Mouse (Mus musculus) brain, embryonic 14.5 days (tissue): ENCODE data around the gene Dnase1l2. TPM values are rescaled to one million over a fixed set of nuclear protein-coding genes. Genes with fewer than 3 reads are reported as not detected.
"Not testable (repeated sequence)": the region's sequence is repeated elsewhere in the genome, so short reads cannot be mapped to it uniquely, and the experiment has no call there.

ENCODE experiments used
- DNase-seq: peaks from one replicate; pipeline ENCODE4 v3.0.0-alpha.2; 2011; ENCODE audit warnings: low read depth
- CTCF ChIP-seq: fragments of 200-500 bp; IDR thresholded peaks from 2 replicates; pipeline ENCODE4 v1.5.1; 2012; ENCODE audit warnings: inconsistent platforms, mild to moderate bottlenecking, moderate library complexity, borderline replicate concordance; ENCODE audit not compliant: insufficient read depth, insufficient read length; ENCODE audit errors: extremely low read depth
- POLR2A ChIP-seq: fragments of 200-500 bp; IDR thresholded peaks from 2 replicates; pipeline ENCODE4 v1.6.1; 2012; ENCODE audit warnings: mild to moderate bottlenecking, inconsistent platforms, borderline replicate concordance; ENCODE audit not compliant: poor library complexity, insufficient read depth, insufficient read length, severe bottlenecking; ENCODE audit errors: extremely low read depth
- polyA plus RNA-seq: library from polyadenylated mRNA; depleted of rRNA; stranded (reverse); fragments of >200 nt; gene quantifications from 2 replicates; pipeline ENCODE4 v1.2.3, GENCODE M21; 2012

The Dnase1l2 gene
- polyA plus RNA-seq, 1 experiment, result 27.1 TPM

GRCm38 (mm10) chr17:24425905-24426304 lies 17.0 kb downstream of the Dnase1l2 start:
- no peak for DNase-seq
- TF ChIP-seq CTCF (no peak), POLR2A (no peak)

GRCm38 (mm10) chr17:24425326-24425725 lies 17.6 kb downstream of the Dnase1l2 start:
- not testable (repeated sequence) for DNase-seq

GRCm38 (mm10) chr17:24424489-24424888 lies 18.4 kb downstream of the Dnase1l2 start:
- no peak for DNase-seq
- no peak for TF ChIP-seq POLR2A
- TF ChIP-seq CTCF, result no peak

GRCm38 (mm10) chr17:24423114-24423513 lies 19.8 kb downstream of the Dnase1l2 start:
- TF ChIP-seq CTCF (no peak), POLR2A (no peak)
- DNase-seq, result no peak

GRCm38 (mm10) chr17:24416051-24416652 lies 26.8 kb downstream of the Dnase1l2 start:
- TF ChIP-seq POLR2A (no peak), CTCF (no peak)
- no peak for DNase-seq

- TF ChIP-seq CTCF, result no peak
- no peak for TF ChIP-seq POLR2A
- no peak for DNase-seq
Observed at GRCm38 (mm10) chr17:24415011-24415410, 27.9 kb downstream of the Dnase1l2 start.

- TF ChIP-seq POLR2A (peak; percentile 74; the same call in 1 of the 2 replicates), CTCF (no peak)
- peak; percentile 100 for DNase-seq
Observed at GRCm38 (mm10) chr17:24414230-24414976, 28.5 kb downstream of the Dnase1l2 start, which contains the start of gene Rnps1. Gene Rnps1 (plus strand): TSS chr17:24414565.

GRCm38 (mm10) chr17:24413557-24414211 lies 29.2 kb downstream of the Dnase1l2 start:
- TF ChIP-seq CTCF (no peak), POLR2A (no peak)
- DNase-seq, result peak; percentile 16

GRCm38 (mm10) chr17:24407116-24407803 lies 35.6 kb downstream of the Dnase1l2 start:
- DNase-seq, result no peak
- TF ChIP-seq POLR2A (no peak), CTCF (no peak)

- no peak for DNase-seq
- TF ChIP-seq CTCF (no peak), POLR2A (no peak)
Observed at GRCm38 (mm10) chr17:24402371-24402770, 40.5 kb downstream of the Dnase1l2 start.

- TF ChIP-seq CTCF, result no peak
- TF ChIP-seq POLR2A, result no peak
- DNase-seq, result no peak
Observed at GRCm38 (mm10) chr17:24394456-24394855, 48.4 kb downstream of the Dnase1l2 start.
